Mouse (Mus musculus) stomach, postnatal 0 days (tissue): ENCODE results near the gene Pbdc1. TPM values are rescaled to one million over a fixed set of nuclear protein-coding genes. Genes with fewer than 3 reads are reported as not detected.

Source experiments
- ATAC-seq: fragments of 200-750 bp; cut with Nextera tagmentation; 2 replicates; pipeline ENCODE4 v1.8.0; 2017; ENCODE audit not compliant: low FRiP score, low TSS enrichment
- DNase-seq: peaks from one replicate; pipeline ENCODE4 v3.0.0-alpha.2; 2016; ENCODE audit warnings: low spot score
- H3K27ac ChIP-seq: fragments of 300-500 bp; sonication (generic); replicated peaks from 2 replicates; pipeline ENCODE4 v1.5.1; 2014; ENCODE audit warnings: mild to moderate bottlenecking, control low read depth
- H3K27me3 ChIP-seq: fragments of 300-500 bp; sonication (generic); 2 replicates; pipeline ENCODE4 v1.6.1; 2014; ENCODE audit warnings: low read length; ENCODE audit not compliant: control insufficient read depth, insufficient read depth
- H3K36me3 ChIP-seq: fragments of 300-500 bp; sonication (generic); 2 replicates; pipeline ENCODE4 v1.6.1; 2014; ENCODE audit warnings: low read length, mixed read lengths; ENCODE audit not compliant: control insufficient read depth, insufficient read depth
- H3K4me1 ChIP-seq: fragments of 300-500 bp; sonication (generic); replicated peaks from 2 replicates; pipeline ENCODE4 v1.6.1; 2014; ENCODE audit warnings: antibody characterized with exemption; ENCODE audit not compliant: control insufficient read depth, insufficient read depth
- H3K4me2 ChIP-seq: fragments of 300-500 bp; sonication (generic); replicated peaks from 2 replicates; pipeline ENCODE4 v1.6.1; 2014; ENCODE audit warnings: low read depth, mild to moderate bottlenecking, control low read depth, moderate library complexity
- H3K4me3 ChIP-seq: fragments of 300-500 bp; sonication (generic); 2 replicates; pipeline ENCODE4 v1.5.1; 2014; ENCODE audit warnings: low read depth, low read length, control low read depth
- H3K9ac ChIP-seq: fragments of 300-500 bp; sonication (generic); 2 replicates; pipeline ENCODE4 v1.6.1; 2014; ENCODE audit warnings: mild to moderate bottlenecking, low read length, control low read depth, mixed read lengths
- H3K9me3 ChIP-seq: fragments of 300-500 bp; sonication (generic); 2 replicates; pipeline ENCODE4 v1.6.1; 2016; ENCODE audit warnings: low read length; ENCODE audit not compliant: control insufficient read depth
- CTCF ChIP-seq: IDR thresholded peaks from 2 replicates; pipeline ENCODE4 v1.5.1; 2016; ENCODE audit warnings: antibody characterized with exemption, low read depth, mild to moderate bottlenecking, moderate library complexity
- EP300 ChIP-seq: optimal IDR thresholded peaks from 2 replicates; pipeline ENCODE3; 2016; ENCODE audit warnings: antibody characterized with exemption
- WGBS: fragments of 180-500 bp; shearing (Covaris S2); extraction: QIAGEN DNeasy Blood & Tissue Kit; methylation state at CpG from one replicate; pipeline ENCODE4 v1.1.7; 2014; 5-methylcytosine and 5-hydroxymethylcytosine counted together
- polyA plus RNA-seq: library from polyadenylated mRNA; unstranded; fragments of >200 nt; fragmentation: Nextera tagmentation; extraction: Ambion mirVana; gene quantifications from 2 replicates; pipeline ENCODE4 v1.2.1, GENCODE M21; 2015

Gene Pbdc1
- 35.8 and 40.3 TPM in 2 replicates for polyA plus RNA-seq

GRCm38 (mm10) chrX:105079615-105080092 lies at the start of gene Pbdc1:
TSS of gene Pbdc1 (plus strand) at chrX:105079756.
- 1% methylated on average over 35 of the region's 35 CpGs for WGBS
- no peaks in the 10 kb centered on the region for H3K36me3 ChIP-seq
- ATAC-seq (peak; percentile 99), DNase-seq (peak; percentile 90)
- H3K27ac ChIP-seq = 0 out of 2 replicates have a peak within 1 kb of the TSS, but pooled peaks have one; percentile 8
- no peaks in the 10 kb centered on the region for H3K27me3 ChIP-seq
- peak within 1 kb of the TSS; percentile 58 for H3K4me2 ChIP-seq
- no peaks in the 10 kb centered on the region for H3K9me3 ChIP-seq
- H3K4me1 ChIP-seq = no peaks in the 10 kb centered on the region
- peak within 1 kb of the TSS; percentile 53 for H3K4me3 ChIP-seq
- TF ChIP-seq EP300 (no peak), CTCF (no peak; the same call in 1 of the 2 replicates)
- peak within 1 kb of the TSS; percentile 51 for H3K9ac ChIP-seq

GRCm38 (mm10) chrX:105037666-105038065 lies 41.9 kb upstream of the Pbdc1 start:
- no peaks in the 10 kb centered on the region for H3K36me3 ChIP-seq
- ATAC-seq (no peak), DNase-seq (no peak)
- no peak overlapping the region for H3K4me2 ChIP-seq
- H3K4me3 ChIP-seq = no peak overlapping the region
- H3K9me3 ChIP-seq = no peaks in the 10 kb centered on the region
- TF ChIP-seq EP300 (no peak), CTCF (peak; percentile 56)
- H3K27me3 ChIP-seq = no peaks in the 10 kb centered on the region
- H3K4me1 ChIP-seq = no peaks in the 10 kb centered on the region
- no peak overlapping the region for H3K27ac ChIP-seq
- 69% methylated on average over 3 of the region's 3 CpGs for WGBS
- no peak overlapping the region for H3K9ac ChIP-seq

GRCm38 (mm10) chrX:105064294-105064693 lies 15.3 kb upstream of the Pbdc1 start:
- H3K36me3 ChIP-seq = no peaks in the 10 kb centered on the region; the same call in 1 of the 2 replicates
- no peak for TF ChIP-seq EP300
- H3K9ac ChIP-seq = no peak overlapping the region
- H3K4me1 ChIP-seq = no peaks in the 10 kb centered on the region
- H3K4me3 ChIP-seq = no peak overlapping the region
- ATAC-seq (no peak), DNase-seq (no peak)
- WGBS = 85% methylated on average over 10 of the region's 10 CpGs
- H3K9me3 ChIP-seq = no peaks in the 10 kb centered on the region
- no peak overlapping the region for H3K4me2 ChIP-seq
- H3K27me3 ChIP-seq = no peaks in the 10 kb centered on the region
- H3K27ac ChIP-seq = no peak overlapping the region

GRCm38 (mm10) chrX:105064801-105065200 lies 14.8 kb upstream of the Pbdc1 start:
- no peak overlapping the region for H3K27ac ChIP-seq
- no peaks in the 10 kb centered on the region for H3K27me3 ChIP-seq
- no peak for DNase-seq
- H3K9me3 ChIP-seq = no peaks in the 10 kb centered on the region
- H3K9ac ChIP-seq = no peak overlapping the region
- no peaks in the 10 kb centered on the region for H3K4me1 ChIP-seq
- ATAC-seq = no peak
- no peak for TF ChIP-seq CTCF
- TF ChIP-seq EP300 = no peak
- no peak overlapping the region for H3K4me2 ChIP-seq
- WGBS = 85% methylated on average over 4 of the region's 4 CpGs
- no peaks in the 10 kb centered on the region; the same call in 1 of the 2 replicates for H3K36me3 ChIP-seq
- no peak overlapping the region for H3K4me3 ChIP-seq

- peak overlapping the region; percentile 61 for H3K4me2 ChIP-seq
These were observed 9.7 kb upstream of the Pbdc1 start for GRCm38 (mm10) chrX:105069671-105070503.

GRCm38 (mm10) chrX:105079151-105079550 lies 405 bp upstream of the Pbdc1 start:
- H3K27ac ChIP-seq = no peak overlapping the region
- H3K4me1 ChIP-seq = no peaks in the 10 kb centered on the region
- ATAC-seq (peak; percentile 51), DNase-seq (no peak)
- H3K36me3 ChIP-seq = no peaks in the 10 kb centered on the region
- TF ChIP-seq CTCF (no peak), EP300 (no peak)
- H3K27me3 ChIP-seq = no peaks in the 10 kb centered on the region
- H3K4me3 ChIP-seq = peak overlapping the region; percentile 53
- H3K9me3 ChIP-seq = no peaks in the 10 kb centered on the region
- WGBS = 2% methylated on average over 12 of the region's 12 CpGs
- H3K9ac ChIP-seq = no peak overlapping the region
- peak overlapping the region; percentile 56 for H3K4me2 ChIP-seq

More at GRCm38 (mm10) chrX:105069671-105070503, 9.7 kb upstream of the Pbdc1 start:
- no peaks in the 10 kb centered on the region for H3K9me3 ChIP-seq
- H3K4me1 ChIP-seq = no peaks in the 10 kb centered on the region
- peak overlapping the region; percentile 65 for H3K9ac ChIP-seq
- H3K27me3 ChIP-seq = no peaks in the 10 kb centered on the region
- H3K27ac ChIP-seq = no peak overlapping the region
- WGBS = 2% methylated on average over 32 of the region's 32 CpGs
- peak; percentile 66 for DNase-seq
- TF ChIP-seq CTCF (peak; percentile 68), EP300 (peak; percentile 65)
- peak overlapping the region; percentile 58 for H3K4me3 ChIP-seq
- peak; percentile 93 for ATAC-seq
- no peaks in the 10 kb centered on the region for H3K36me3 ChIP-seq
